Mouse (Mus musculus) embryonic facial prominence, embryonic 15.5 days (tissue): ENCODE measurements around the gene Vmn2r65. TPM values are rescaled to one million over a fixed set of nuclear protein-coding genes. Genes with fewer than 3 reads are reported as not detected.

ENCODE experiments used
- ATAC-seq: fragments of 200-750 bp; cut with Nextera tagmentation; 2 replicates; pipeline ENCODE4 v1.8.0; 2017; ENCODE audit warnings: low read depth, moderate TSS enrichment; ENCODE audit not compliant: insufficient number of reproducible peaks, low FRiP score, low TSS enrichment
- H3K27ac ChIP-seq: fragments of 300-500 bp; sonication (generic); replicated peaks from 2 replicates; pipeline ENCODE4 v1.5.1; 2015; ENCODE audit warnings: mild to moderate bottlenecking, inconsistent platforms
- H3K27me3 ChIP-seq: fragments of 300-500 bp; sonication (generic); 2 replicates; pipeline ENCODE4 v1.6.1; 2015; ENCODE audit warnings: inconsistent platforms
- H3K36me3 ChIP-seq: fragments of 300-500 bp; sonication (generic); 2 replicates; pipeline ENCODE4 v1.6.1; 2015; ENCODE audit warnings: mild to moderate bottlenecking, inconsistent platforms
- H3K4me1 ChIP-seq: fragments of 300-500 bp; sonication (generic); 2 replicates; pipeline ENCODE4 v1.6.1; 2015; ENCODE audit warnings: inconsistent platforms
- H3K4me2 ChIP-seq: fragments of 300-500 bp; sonication (generic); replicated peaks from 2 replicates; pipeline ENCODE4 v1.6.1; 2015; ENCODE audit warnings: mild to moderate bottlenecking, inconsistent platforms
- H3K4me3 ChIP-seq: fragments of 300-500 bp; sonication (generic); replicated peaks from 2 replicates; pipeline ENCODE4 v1.5.1; 2015; ENCODE audit warnings: mild to moderate bottlenecking, inconsistent platforms
- H3K9ac ChIP-seq: fragments of 300-500 bp; sonication (generic); 2 replicates; pipeline ENCODE4 v1.6.1; 2015; ENCODE audit warnings: inconsistent platforms
- H3K9me3 ChIP-seq: fragments of 300-500 bp; sonication (generic); replicated peaks from 2 replicates; pipeline ENCODE4 v1.6.1; 2016; ENCODE audit warnings: inconsistent platforms
- WGBS: fragments of 180-500 bp; shearing (Covaris S2); methylation state at CpG from one replicate; pipeline ENCODE4 v1.1.7; 2015; 5-methylcytosine and 5-hydroxymethylcytosine counted together
- polyA plus RNA-seq: library from polyadenylated mRNA; unstranded; fragments of >200 nt; fragmentation: Nextera tagmentation; extraction: Ambion mirVana; gene quantifications from 2 replicates; pipeline ENCODE4 v1.2.1, GENCODE M21; 2015

Vmn2r65 gene
- 0.03 TPM in 1 of 2 replicates, not detected in the other for polyA plus RNA-seq

GRCm38 (mm10) chr7:84964015-84964414, at the start of gene Vmn2r65:
Gene Vmn2r65, minus strand, starts transcription at chr7:84964115.
- Histone ChIP-seq H3K4me2 (no peak within 1 kb of the TSS), H3K27ac (no peak within 1 kb of the TSS), H3K9me3 (no peaks in the 10 kb centered on the region), H3K36me3 (no peaks in the 10 kb centered on the region), H3K4me1 (no peaks in the 10 kb centered on the region), H3K9ac (no peak within 1 kb of the TSS), H3K4me3 (no peak within 1 kb of the TSS), H3K27me3 (no peaks in the 10 kb centered on the region)
- no peak for ATAC-seq
- WGBS = 43% methylated on average over 1 of the region's 1 CpGs

GRCm38 (mm10) chr7:85012168-85012567, 48.3 kb upstream of the Vmn2r65 start, which contains the start of gene Vmn2r66:
Gene Vmn2r66, minus strand, starts transcription at chr7:85012268.
- 80% methylated on average over 1 of the region's 1 CpGs for WGBS

GRCm38 (mm10) chr7:84996694-84997093, 32.8 kb upstream of the Vmn2r65 start:
- H3K27ac ChIP-seq = no peak overlapping the region
- no peak overlapping the region for H3K4me3 ChIP-seq
- H3K36me3 ChIP-seq = no peaks in the 10 kb centered on the region
- WGBS = 69% methylated on average over 2 of the region's 2 CpGs
- no peak overlapping the region for H3K9ac ChIP-seq
- ATAC-seq = no peak
- no peaks in the 10 kb centered on the region for H3K9me3 ChIP-seq
- H3K27me3 ChIP-seq = no peaks in the 10 kb centered on the region
- no peak overlapping the region for H3K4me2 ChIP-seq
- H3K4me1 ChIP-seq = no peaks in the 10 kb centered on the region

More at GRCm38 (mm10) chr7:85012168-85012567, 48.3 kb upstream of the Vmn2r65 start, which contains the start of gene Vmn2r66:
- Histone ChIP-seq H3K27me3 (no peaks in the 10 kb centered on the region), H3K36me3 (no peaks in the 10 kb centered on the region), H3K4me1 (no peaks in the 10 kb centered on the region), H3K27ac (no peak within 1 kb of the TSS), H3K4me3 (no peak within 1 kb of the TSS), H3K9me3 (no peaks in the 10 kb centered on the region), H3K4me2 (no peak within 1 kb of the TSS), H3K9ac (no peak within 1 kb of the TSS)
- no peak for ATAC-seq

Other genes with a start within 250 kb of the Vmn2r65 start
- not detected in 2 replicates for gene Olfr291, start 110.6 kb downstream of the Vmn2r65 start, polyA plus RNA-seq
- gene Vmn2r66, start 48.2 kb upstream of the Vmn2r65 start, polyA plus RNA-seq = not detected in 2 replicates
- gene Vmn2r67, start 191.9 kb upstream of the Vmn2r65 start, polyA plus RNA-seq = not detected in 2 replicates